Mouse (Mus musculus) midbrain, embryonic 10.5 days (tissue): ENCODE results near the gene Cacna2d4. TPM values are rescaled to one million over a fixed set of nuclear protein-coding genes. Genes with fewer than 3 reads are reported as not detected.
A peak's percentile ranks its signal among the peaks of the same experiment; 100 is the strongest.

Experiments
- DNase-seq: peaks from one replicate; pipeline ENCODE4 v3.0.0-alpha.2; 2017; ENCODE audit warnings: low spot score
- H3K27ac ChIP-seq: fragments of 300-500 bp; sonication (generic); replicated peaks from 2 replicates; pipeline ENCODE4 v1.5.1; 2016; ENCODE audit warnings: mild to moderate bottlenecking
- H3K27me3 ChIP-seq: fragments of 300-500 bp; sonication (generic); 2 replicates; pipeline ENCODE4 v1.6.1; 2016; ENCODE audit warnings: low read depth, mild to moderate bottlenecking; ENCODE audit not compliant: poor library complexity, severe bottlenecking
- H3K36me3 ChIP-seq: fragments of 300-500 bp; sonication (generic); 2 replicates; pipeline ENCODE4 v1.6.1; 2016; ENCODE audit warnings: mild to moderate bottlenecking, moderate library complexity
- H3K4me1 ChIP-seq: fragments of 300-500 bp; sonication (generic); 2 replicates; pipeline ENCODE4 v1.6.1; 2016
- H3K4me3 ChIP-seq: fragments of 300-500 bp; sonication (generic); 2 replicates; pipeline ENCODE4 v1.5.1; 2016; ENCODE audit warnings: mild to moderate bottlenecking, moderate library complexity
- H3K9me3 ChIP-seq: fragments of 300-500 bp; sonication (generic); replicated peaks from 2 replicates; pipeline ENCODE4 v1.6.1; 2016; ENCODE audit warnings: mild to moderate bottlenecking
- WGBS: fragments of 180-500 bp; shearing (Covaris S2); methylation state at CpG from one replicate; pipeline ENCODE4 v1.1.7; 2016; 5-methylcytosine and 5-hydroxymethylcytosine counted together
- polyA plus RNA-seq: library from polyadenylated mRNA; unstranded; fragments of >200 nt; fragmentation: Nextera tagmentation; extraction: Ambion mirVana; gene quantifications from 2 replicates; pipeline ENCODE4 v1.2.1, GENCODE M21; 2016

Cacna2d4 gene
- polyA plus RNA-seq, result 0.12 TPM in 1 of 2 replicates, not detected in the other

- Histone ChIP-seq H3K27me3 (no peaks in the 10 kb centered on the region), H3K4me3 (no peak within 1 kb of the TSS), H3K4me1 (peaks cover 22% of the 10 kb centered on the region), H3K9me3 (no peaks in the 10 kb centered on the region), H3K27ac (0 out of 2 replicates have a peak within 1 kb of the TSS, but pooled peaks have one; percentile 4), H3K36me3 (no peaks in the 10 kb centered on the region)
- no peak for DNase-seq
- 32% methylated on average over 1 of the region's 1 CpGs for WGBS
Measured at GRCm38 (mm10) chr6:119236241-119236640, at the start of gene Cacna2d4. Gene Cacna2d4, plus strand, starts transcription at chr6:119236526.

DNA sequence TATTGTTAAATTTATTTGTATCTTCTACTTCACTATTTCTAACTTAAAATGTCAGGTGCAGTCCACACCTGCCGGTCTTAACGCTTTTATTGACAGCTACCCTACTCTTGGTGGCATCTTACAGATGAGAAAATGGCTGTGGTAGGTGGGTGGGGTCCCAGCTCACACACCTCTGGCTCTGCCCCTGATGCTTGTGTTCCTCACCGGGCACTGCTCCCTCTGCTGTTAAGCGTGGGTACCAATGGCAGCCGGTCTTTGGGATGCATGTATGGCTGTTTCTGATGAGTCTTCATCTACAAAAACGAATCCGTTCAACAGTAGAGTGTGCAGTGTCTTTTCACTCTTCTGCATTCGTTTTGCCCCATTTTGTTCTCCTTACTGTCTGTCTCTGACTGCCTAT is 49.7 kb upstream of the Cacna2d4 start:
- Histone ChIP-seq H3K36me3 (peaks cover 61% of the 10 kb centered on the region), H3K4me1 (peaks cover 11% of the 10 kb centered on the region), H3K27ac (no peak overlapping the region), H3K9me3 (no peaks in the 10 kb centered on the region), H3K4me3 (no peak overlapping the region), H3K27me3 (no peaks in the 10 kb centered on the region)
- WGBS, result 59% methylated on average over 8 of the region's 8 CpGs
- no peak for DNase-seq

DNA sequence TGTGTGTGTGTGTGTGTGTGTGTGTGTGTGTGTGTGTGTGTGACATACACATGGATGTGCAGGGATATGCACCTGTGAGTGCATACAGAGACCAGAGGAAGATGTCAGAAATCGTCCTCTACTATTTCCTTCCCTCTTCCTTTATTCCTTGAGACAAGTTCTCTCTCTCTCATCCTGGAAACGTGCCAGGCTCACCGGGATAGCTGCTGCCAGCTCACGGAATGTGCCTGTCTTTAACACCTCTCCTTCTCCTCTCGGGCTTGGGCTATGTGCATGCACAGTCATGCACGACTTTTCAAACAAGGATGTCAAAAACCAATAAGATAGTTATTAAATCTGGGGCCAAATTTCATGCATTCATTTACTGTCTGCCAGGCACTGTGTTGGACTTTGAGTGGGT is 48.7 kb upstream of the Cacna2d4 start:
- H3K9me3 ChIP-seq, result no peaks in the 10 kb centered on the region
- DNase-seq, result no peak
- WGBS, result 89% methylated on average over 6 of the region's 6 CpGs

DNA sequence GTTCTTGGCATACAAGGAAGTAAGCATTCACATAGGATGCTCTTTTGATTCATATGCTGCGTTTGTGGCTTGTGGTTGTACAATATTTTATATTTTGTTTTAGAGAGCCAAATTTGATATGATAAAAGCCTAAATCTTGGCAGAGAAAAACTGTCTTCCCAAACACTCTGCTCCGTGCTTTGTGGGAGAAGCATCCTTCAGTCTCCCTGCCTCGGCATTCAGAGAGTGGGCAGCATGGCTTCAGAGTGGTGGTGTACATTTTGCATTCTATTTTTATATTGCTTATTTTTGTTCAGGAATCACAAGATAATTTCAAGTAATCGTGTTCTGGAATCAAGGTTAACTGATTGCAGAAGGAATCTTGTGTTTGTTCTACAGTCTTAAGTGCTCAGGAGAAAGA is 44.8 kb upstream of the Cacna2d4 start:
- H3K4me3 ChIP-seq, result no peak overlapping the region
- no peaks in the 10 kb centered on the region for H3K4me1 ChIP-seq
- no peak overlapping the region for H3K27ac ChIP-seq
- WGBS, result 94% methylated on average over 4 of the region's 4 CpGs
- peaks cover 78% of the 10 kb centered on the region for H3K36me3 ChIP-seq
- no peaks in the 10 kb centered on the region for H3K27me3 ChIP-seq
- no peak for DNase-seq
- no peaks in the 10 kb centered on the region for H3K9me3 ChIP-seq

More for the DNA sequence above, 48.7 kb upstream of the Cacna2d4 start:
- H3K27me3 ChIP-seq, result no peaks in the 10 kb centered on the region
- peaks cover 11% of the 10 kb centered on the region for H3K4me1 ChIP-seq
- no peak overlapping the region for H3K27ac ChIP-seq
- peaks cover 71% of the 10 kb centered on the region for H3K36me3 ChIP-seq
- no peak overlapping the region for H3K4me3 ChIP-seq

- H3K36me3 ChIP-seq, result peaks cover 65% of the 10 kb centered on the region
- 83% methylated on average over 15 of the region's 15 CpGs for WGBS
- DNase-seq, result no peak
- no peak overlapping the region for H3K4me3 ChIP-seq
- H3K27ac ChIP-seq, result no peak overlapping the region
- no peaks in the 10 kb centered on the region for H3K9me3 ChIP-seq
- H3K27me3 ChIP-seq, result no peaks in the 10 kb centered on the region
- H3K4me1 ChIP-seq, result peaks cover 10% of the 10 kb centered on the region
Measured at GRCm38 (mm10) chr6:119193571-119194154, 42.7 kb upstream of the Cacna2d4 start.

GRCm38 (mm10) chr6:119194161-119194560 is 42.2 kb upstream of the Cacna2d4 start:
- Histone ChIP-seq H3K36me3 (peaks cover 61% of the 10 kb centered on the region), H3K4me3 (no peak overlapping the region), H3K9me3 (no peaks in the 10 kb centered on the region), H3K4me1 (peaks cover 15% of the 10 kb centered on the region), H3K27me3 (no peaks in the 10 kb centered on the region), H3K27ac (no peak overlapping the region)
- DNase-seq, result no peak
- 76% methylated on average over 9 of the region's 9 CpGs for WGBS

GRCm38 (mm10) chr6:119194601-119195000 is 41.7 kb upstream of the Cacna2d4 start:
- Histone ChIP-seq H3K27me3 (no peaks in the 10 kb centered on the region), H3K36me3 (peaks cover 56% of the 10 kb centered on the region), H3K4me3 (no peak overlapping the region), H3K27ac (no peak overlapping the region), H3K4me1 (peaks cover 19% of the 10 kb centered on the region), H3K9me3 (no peaks in the 10 kb centered on the region)
- no peak for DNase-seq
- 85% methylated on average over 7 of the region's 7 CpGs for WGBS

- no peak for DNase-seq
- Histone ChIP-seq H3K36me3 (peaks cover 45% of the 10 kb centered on the region), H3K27me3 (no peaks in the 10 kb centered on the region), H3K4me1 (peaks cover 22% of the 10 kb centered on the region), H3K27ac (no peak within 1 kb of the TSS), H3K4me3 (no peak within 1 kb of the TSS), H3K9me3 (no peaks in the 10 kb centered on the region)
- WGBS, result 89% methylated on average over 17 of the region's 17 CpGs
Measured at GRCm38 (mm10) chr6:119196382-119197305, 39.7 kb upstream of the Cacna2d4 start, which contains the start of gene Cacna1c. Gene Cacna1c, minus strand, starts transcription at chr6:119196418.

DNA sequence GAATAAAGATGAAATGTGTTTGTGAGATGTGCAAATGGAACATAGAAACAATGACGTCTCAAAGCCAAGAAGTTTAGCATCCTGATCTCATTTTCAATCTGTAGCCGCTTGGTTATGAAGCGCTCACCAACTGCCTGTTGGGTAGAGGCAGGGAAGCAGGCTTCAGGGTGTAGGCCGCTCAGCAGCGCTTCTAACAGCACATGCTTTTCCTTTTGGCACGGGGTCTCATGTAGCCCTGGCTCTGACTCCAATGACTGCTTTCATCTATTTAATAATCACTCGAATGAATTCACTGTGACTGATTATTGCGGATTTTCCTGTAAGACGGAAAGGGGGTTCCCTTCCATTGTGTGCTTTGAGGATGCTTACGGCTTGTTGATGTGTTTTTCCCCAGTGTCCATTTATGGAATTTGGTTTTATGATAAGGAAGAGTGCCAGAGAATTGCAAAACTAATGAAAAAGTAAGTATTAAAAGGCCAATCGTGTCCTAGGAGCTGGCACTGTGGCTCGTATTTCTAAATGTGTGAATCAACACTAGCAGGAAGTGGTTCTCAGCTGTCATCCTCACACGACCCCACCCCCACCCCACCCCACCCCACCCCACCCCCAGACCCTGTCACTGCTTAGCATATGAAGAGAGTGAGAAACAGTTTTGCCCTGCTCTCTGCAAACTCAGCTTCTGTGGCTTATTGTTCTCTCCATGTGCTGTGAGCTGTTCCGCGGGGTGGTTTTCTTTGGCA is 37.6 kb upstream of the Cacna2d4 start:
- H3K4me3 ChIP-seq, result no peak overlapping the region
- DNase-seq, result no peak
- H3K27ac ChIP-seq, result peak overlapping the region; percentile 72
- no peaks in the 10 kb centered on the region for H3K27me3 ChIP-seq
- no peaks in the 10 kb centered on the region for H3K9me3 ChIP-seq
- WGBS, result 53% methylated on average over 15 of the region's 15 CpGs
- H3K36me3 ChIP-seq, result peaks cover 41% of the 10 kb centered on the region
- peaks cover 22% of the 10 kb centered on the region for H3K4me1 ChIP-seq

DNA sequence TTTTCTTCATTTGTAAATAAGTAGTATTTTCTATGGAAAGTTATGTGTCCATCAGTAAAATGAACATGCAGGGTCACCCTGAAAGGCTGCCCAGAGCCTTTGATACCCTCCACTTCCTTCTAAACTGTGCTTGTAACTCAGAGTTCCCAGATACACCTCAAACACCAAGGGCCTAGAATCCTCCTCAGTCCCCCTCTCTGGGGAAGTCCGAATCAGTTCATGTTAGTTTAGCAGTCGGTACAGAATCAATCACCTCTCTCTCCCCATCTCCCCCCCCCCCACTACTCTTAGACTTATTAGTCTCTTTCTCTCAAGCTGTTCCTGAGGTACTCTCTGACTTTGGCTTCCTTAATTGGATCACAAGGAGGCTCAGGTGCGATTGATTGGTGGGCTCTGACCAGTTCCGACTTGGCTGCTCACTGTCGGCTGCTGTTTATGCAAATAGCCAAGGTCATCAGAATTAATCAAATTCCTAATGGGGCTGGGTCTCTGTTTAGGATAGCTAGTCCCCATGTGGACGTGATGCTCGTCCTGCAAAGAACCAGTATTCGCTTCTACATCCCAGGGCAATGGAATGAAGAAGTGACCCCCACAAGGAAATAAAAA is 36.9 kb upstream of the Cacna2d4 start:
- Histone ChIP-seq H3K36me3 (peaks cover 41% of the 10 kb centered on the region), H3K9me3 (no peaks in the 10 kb centered on the region), H3K27ac (peak overlapping the region; percentile 72), H3K4me1 (peaks cover 22% of the 10 kb centered on the region), H3K27me3 (no peaks in the 10 kb centered on the region), H3K4me3 (no peak overlapping the region)
- DNase-seq, result no peak
- 48% methylated on average over 8 of the region's 8 CpGs for WGBS

DNA sequence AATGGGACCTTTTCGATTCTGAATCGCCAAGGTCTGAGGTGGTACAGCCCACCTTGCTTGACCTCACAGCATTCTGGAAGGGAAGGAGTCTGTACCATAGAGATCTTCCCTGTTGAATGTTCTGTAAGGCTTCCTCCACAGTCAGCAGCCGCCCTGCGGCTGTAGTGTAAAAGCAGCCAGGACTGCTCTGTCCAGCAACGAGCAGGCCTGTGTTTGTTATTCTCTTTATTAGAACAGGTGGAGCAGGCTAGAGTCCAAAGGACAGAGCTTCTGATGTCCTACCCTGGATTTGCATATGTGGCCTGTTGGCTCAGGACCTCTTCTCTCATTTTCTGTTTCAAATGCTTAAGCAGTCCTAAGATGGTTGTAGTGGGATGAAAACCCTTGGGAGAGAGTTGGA is 36.0 kb upstream of the Cacna2d4 start:
- Histone ChIP-seq H3K9me3 (no peaks in the 10 kb centered on the region), H3K36me3 (peaks cover 47% of the 10 kb centered on the region), H3K27ac (no peak overlapping the region), H3K27me3 (no peaks in the 10 kb centered on the region), H3K4me1 (peaks cover 28% of the 10 kb centered on the region), H3K4me3 (no peak overlapping the region)
- DNase-seq, result no peak
- 79% methylated on average over 5 of the region's 5 CpGs for WGBS

DNA sequence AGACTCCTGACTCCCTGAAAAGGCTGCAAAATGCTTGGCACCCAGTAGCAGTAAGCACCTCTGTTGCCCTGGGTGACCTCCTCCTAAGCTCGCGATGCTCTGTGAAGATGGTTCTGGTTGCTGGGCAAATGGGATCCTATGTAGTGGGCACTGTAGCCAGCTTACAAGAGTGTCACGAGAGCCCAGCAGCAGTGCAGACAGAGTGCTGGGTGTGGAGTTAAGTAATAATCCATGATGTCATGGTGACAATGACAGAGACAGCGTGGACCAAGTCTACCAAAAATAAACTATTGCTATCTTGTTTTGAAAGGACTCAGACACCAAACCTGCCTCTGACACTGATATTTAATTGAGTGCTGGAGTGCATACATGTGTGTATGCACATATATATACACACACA is 34.8 kb upstream of the Cacna2d4 start:
- 93% methylated on average over 4 of the region's 4 CpGs for WGBS
- no peak for DNase-seq
- Histone ChIP-seq H3K4me1 (peaks cover 31% of the 10 kb centered on the region), H3K9me3 (no peaks in the 10 kb centered on the region), H3K36me3 (peaks cover 47% of the 10 kb centered on the region), H3K27me3 (no peaks in the 10 kb centered on the region), H3K27ac (no peak overlapping the region), H3K4me3 (no peak overlapping the region)
